Mouse (Mus musculus): ENCODE measurements around the gene Fmr1nb. TPM values are rescaled to one million over a fixed set of nuclear protein-coding genes. Genes with fewer than 3 reads are reported as not detected.

Gene Fmr1nb
- total RNA-seq, 1 experiment: 147 TPM

GRCm38 (mm10) chrX:68839548-68840444, 78.2 kb downstream of the Fmr1nb start:
- Histone ChIP-seq H3K9me3 (ENCODE audit: control insufficient read depth, insufficient read depth, low read depth, low read length) (no peaks in the 10 kb centered on the region), H3K36me3 (ENCODE audit: control insufficient read depth, insufficient read depth, low read length, poor library complexity, severe bottlenecking) (no peaks in the 10 kb centered on the region), H3K4me3 (ENCODE audit: insufficient read depth in 1 of 2, low read depth in 1 of 2, low read length in 2 of 2, poor library complexity in 1 of 2, severe bottlenecking in 1 of 2) (no peak overlapping the region), H3K27ac (ENCODE audit: insufficient read depth, low read depth, low read length, poor library complexity, severe bottlenecking) (no peak overlapping the region), H3K9ac (ENCODE audit: insufficient read depth, low read depth, low read length, poor library complexity, severe bottlenecking) (no peak overlapping the region), H3K4me1 (ENCODE audit: control insufficient read depth in 2 of 2, insufficient read depth in 2 of 2, low read length in 2 of 2, poor library complexity in 1 of 2) (no peaks in the 10 kb centered on the region)
- no peak for DNase-seq (ENCODE audit: low read depth, low spot score)
- TF ChIP-seq ZC3H11A (IDR thresholded peaks at IDR 0.05; ENCODE audit: borderline replicate concordance, low read depth, low read length) (no peak), ZNF384 (IDR thresholded peaks at IDR 0.05; ENCODE audit: low read depth, low read length) (no peak), CHD2 (IDR thresholded peaks at IDR 0.05; ENCODE audit: low read depth, low read length) (no peak), MAFK (IDR thresholded peaks at IDR 0.05; ENCODE audit: insufficient read depth, low read depth, low read length) (no peak), HCFC1 (IDR thresholded peaks at IDR 0.05; ENCODE audit: borderline replicate concordance, insufficient read depth, low read length) (no peak)
- in situ Hi-C loops (cut with MboI; ENCODE audit: low sequenced_read_pairs in 2 of 2, unreplicated experiment in 2 of 2): no loop called here

Other genes starting within 250 kb of the Fmr1nb start
- 31.5 and 38.5 TPM in 2 replicates for gene Fmr1, start 83.3 kb upstream of the Fmr1nb start, total RNA-seq (2012; rRNA removed)
- gene Gm14698, start 59.3 kb downstream of the Fmr1nb start, total RNA-seq (2012; rRNA removed): 0.79 and 1.2 TPM in 2 replicates
- not detected in 2 replicates for gene Gm6812, start 131.2 kb downstream of the Fmr1nb start, total RNA-seq (2012; rRNA removed)

All from ES-E14 (cell line).